Mouse (Mus musculus) spleen, adult 10 weeks (tissue): ENCODE measurements around the gene Pes1. TPM values are rescaled to one million over a fixed set of nuclear protein-coding genes. Genes with fewer than 3 reads are reported as not detected.

Source experiments
- polyA plus RNA-seq: library from polyadenylated mRNA; stranded (reverse); fragments of 350-450 nt; fragmentation: Illumina TruSeq; extraction: RNeasy Lipid Tissue Mini Kit (QIAGEN cat#74804); gene quantifications from one replicate; pipeline ENCODE4 v1.2.3, GENCODE M21; 2015; ENCODE audit warnings: low replicate concordance; ENCODE audit not compliant: insufficient read depth

Gene Pes1
- 99.8 TPM for polyA plus RNA-seq

DNA sequence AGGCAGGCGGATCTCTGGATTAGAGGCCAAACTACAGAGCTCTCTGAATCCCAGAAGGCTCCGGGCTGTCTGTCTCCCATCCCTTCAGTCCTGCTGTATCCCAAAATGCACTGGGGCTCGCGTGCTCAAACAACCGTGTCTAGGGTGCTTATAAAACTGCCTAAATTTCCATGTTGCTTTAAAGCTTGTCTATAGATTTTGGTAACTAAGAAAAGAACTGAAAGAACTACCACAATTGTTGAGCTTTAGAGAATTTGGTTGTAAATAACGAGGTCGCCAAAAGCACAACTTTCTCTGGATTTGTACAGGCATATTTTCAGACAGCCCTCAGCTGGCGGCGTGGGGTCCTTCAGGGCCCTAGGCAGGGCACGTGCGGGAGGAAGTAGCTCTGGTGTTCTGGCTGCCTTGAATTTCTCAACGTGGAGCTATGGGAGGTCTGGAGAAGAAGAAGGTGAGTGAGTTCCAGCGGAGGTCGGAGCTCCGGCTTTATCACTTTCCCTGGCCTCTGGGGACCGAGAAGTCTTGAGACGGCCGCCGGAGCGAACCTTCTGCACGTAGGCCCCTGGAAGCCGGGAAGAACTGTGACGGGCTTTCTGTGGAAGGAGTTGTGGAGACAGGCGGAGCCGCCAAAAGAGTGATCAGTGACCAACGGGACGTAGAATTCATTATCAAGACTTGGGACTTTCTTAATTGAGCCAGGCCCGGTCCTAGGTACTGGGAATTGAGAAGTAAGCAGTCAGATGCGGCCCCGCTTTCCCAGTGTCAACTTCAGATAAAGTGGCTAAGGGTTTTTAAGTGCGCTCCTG is at the start of gene Pes1:
Gene Pes1, plus strand, starts transcription at position 366 of the 806 bp plus-strand sequence.

DNA sequence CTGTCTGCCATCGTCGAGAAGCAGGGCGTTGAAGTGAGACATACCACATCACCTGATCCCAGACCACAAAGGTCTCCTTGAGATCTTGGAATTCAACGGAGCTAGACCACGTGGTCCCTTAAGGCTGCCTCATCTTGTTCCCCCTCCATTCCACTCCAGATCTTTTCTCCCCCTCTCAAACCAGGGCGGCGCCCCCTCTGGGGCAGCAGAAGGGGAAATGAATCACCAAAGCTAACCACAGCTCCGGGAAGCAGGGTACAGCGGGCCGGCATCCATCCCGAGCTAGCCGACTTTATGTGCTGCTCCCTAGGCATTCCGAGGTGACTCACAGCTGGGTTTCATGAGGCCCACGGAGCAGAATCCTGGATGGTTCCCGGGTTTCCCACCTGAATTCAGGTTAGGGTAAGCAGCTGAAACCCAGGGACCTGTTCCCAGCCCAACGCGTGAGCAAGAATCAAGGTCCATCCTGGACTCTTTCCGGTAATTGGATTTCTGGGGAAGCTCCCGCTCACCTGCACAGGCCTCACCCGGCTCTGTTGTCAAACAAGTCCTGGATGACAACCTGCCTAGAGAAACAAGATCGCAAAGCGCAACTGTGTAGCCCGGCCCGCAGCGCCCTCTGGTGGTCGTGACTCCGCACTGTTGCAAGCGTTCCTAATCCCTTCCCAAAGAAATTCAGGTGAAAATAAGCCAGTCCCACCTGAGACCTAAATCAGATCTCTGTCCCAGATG is 49.5 kb upstream of the Pes1 start, which contains the start of gene Slc35e4:
Gene Slc35e4, minus strand, starts transcription at position 556 of the 732 bp plus-strand sequence.

DNA sequence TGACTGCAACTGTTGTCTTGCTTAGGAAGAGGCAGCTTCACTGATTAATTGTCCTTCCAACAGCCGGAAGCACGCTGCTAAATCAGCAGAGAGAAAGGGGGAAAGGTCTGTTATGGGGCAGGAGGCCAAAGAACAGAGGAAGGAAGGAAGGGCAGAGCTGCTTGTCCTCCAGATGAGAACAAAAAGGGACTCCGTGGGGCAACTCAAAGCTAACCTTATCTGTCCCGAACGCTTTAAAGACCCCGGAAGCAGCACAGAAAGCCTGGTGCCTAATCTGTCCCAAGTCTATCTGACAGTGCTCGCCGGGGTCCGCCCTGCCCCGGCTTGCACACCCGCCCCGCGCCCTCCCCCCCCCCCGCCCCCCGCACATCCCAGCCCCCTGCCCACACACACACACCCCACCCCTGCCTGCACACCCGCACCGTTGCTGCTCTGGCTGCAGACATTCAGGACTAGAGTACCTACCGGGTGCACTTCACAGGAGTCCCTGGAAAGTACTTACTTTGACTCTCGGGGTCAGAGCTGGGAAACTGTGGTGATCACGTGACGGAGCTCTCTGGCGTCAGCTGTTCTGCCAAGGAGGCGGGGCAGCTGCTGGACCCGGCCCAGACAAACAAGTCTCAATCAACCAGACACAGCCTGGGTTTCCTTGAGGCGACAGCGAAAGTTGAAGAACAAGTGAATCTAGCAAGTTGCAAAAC is 32.1 kb upstream of the Pes1 start, which contains the start of gene Tcn2:
Gene Tcn2, minus strand, starts transcription at position 649 of the 701 bp plus-strand sequence.

DNA sequence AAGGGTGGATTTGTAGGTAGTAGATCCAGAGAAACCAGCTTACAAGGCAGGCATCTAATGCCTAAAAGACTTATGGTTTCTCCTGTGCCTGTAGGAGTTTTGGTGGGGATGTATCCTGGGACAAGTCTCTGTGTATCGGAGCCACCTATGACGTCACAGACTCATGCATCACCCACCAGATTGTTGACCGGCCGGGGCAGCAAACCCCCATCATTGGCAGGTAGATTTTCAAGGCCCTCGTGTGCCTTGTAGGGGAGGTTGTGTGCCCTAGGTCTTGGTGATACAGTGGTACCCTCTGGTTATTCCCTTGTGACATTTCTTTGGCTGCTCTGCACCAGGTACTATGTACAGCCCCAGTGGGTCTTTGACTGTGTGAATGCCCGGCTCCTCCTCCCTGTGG is 12.9 kb downstream of the Pes1 start, which contains the start of gene 4930556J24Rik:
Gene 4930556J24Rik, minus strand, starts transcription at position 101 of the 400 bp plus-strand sequence.

DNA sequence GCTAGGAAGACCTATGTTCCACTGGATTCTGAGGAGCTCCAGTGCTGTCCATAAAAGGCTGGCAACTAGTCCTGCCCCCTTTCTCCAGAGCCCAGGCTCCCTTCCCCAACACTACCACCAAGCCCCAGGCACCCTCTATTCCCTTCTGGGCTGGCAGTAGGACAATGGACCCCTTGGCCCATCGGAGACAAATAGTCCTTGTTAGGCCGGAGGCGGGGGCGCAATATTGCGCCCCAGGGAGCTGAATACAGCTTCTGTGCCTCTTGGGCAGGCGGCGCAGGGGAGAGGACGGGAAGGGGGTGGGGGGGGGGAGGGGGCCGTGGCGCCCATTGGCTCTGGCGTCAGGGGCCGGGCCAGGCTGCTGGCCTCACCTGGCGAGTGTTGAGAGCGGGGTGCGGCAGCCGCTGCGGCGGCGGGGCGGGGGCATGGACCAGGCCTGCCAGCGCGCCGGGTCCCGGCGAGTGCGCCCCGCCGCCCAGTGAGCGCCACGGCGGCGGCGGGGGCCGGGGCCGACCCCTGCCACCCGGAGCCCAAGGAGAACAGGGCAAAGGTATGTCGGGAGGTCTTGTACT is 19.6 kb downstream of the Pes1 start, which contains the start of gene Gal3st1:
Gene Gal3st1, plus strand, starts transcription at position 346 of the 572 bp plus-strand sequence.

Other genes starting within 250 kb of the Pes1 start
- not detected for gene Osbp2, start 100.1 kb upstream of the Pes1 start, polyA plus RNA-seq
- gene 4921536K21Rik, start 68.9 kb upstream of the Pes1 start, polyA plus RNA-seq = not detected
- gene Dusp18, start 68.7 kb upstream of the Pes1 start, polyA plus RNA-seq = 0.59 TPM
- 0.43 TPM for gene Slc35e4, start 49.3 kb upstream of the Pes1 start, polyA plus RNA-seq
- gene Tcn2, start 31.8 kb upstream of the Pes1 start, polyA plus RNA-seq = 39.0 TPM
- not detected for gene 4930556J24Rik, start 12.8 kb downstream of the Pes1 start, polyA plus RNA-seq
- not detected for gene Gal3st1, start 19.7 kb downstream of the Pes1 start, polyA plus RNA-seq
- not detected for gene Sec14l4, start 67.5 kb downstream of the Pes1 start, polyA plus RNA-seq
- not detected for gene Sec14l3, start 100.9 kb downstream of the Pes1 start, polyA plus RNA-seq
- 2.1 TPM for gene Mtfp1, start 131.5 kb downstream of the Pes1 start, polyA plus RNA-seq
- 1.8 TPM for gene Sec14l2, start 159.4 kb downstream of the Pes1 start, polyA plus RNA-seq
- gene Rnf215, start 171.2 kb downstream of the Pes1 start, polyA plus RNA-seq = 23.6 TPM
- gene Ccdc157, start 196.3 kb downstream of the Pes1 start, polyA plus RNA-seq = 5.8 TPM
- gene Sf3a1, start 196.4 kb downstream of the Pes1 start, polyA plus RNA-seq = 41.7 TPM
- gene Tbc1d10a, start 222.8 kb downstream of the Pes1 start, polyA plus RNA-seq = 13.5 TPM